Mouse (Mus musculus): Measurements from ENCODE around the gene Ubb. TPM values are rescaled to one million over a fixed set of nuclear protein-coding genes. Genes with fewer than 3 reads are reported as not detected.

The Ubb gene
- polyA plus RNA-seq, 1 experiment, result 1,739 TPM

DNA sequence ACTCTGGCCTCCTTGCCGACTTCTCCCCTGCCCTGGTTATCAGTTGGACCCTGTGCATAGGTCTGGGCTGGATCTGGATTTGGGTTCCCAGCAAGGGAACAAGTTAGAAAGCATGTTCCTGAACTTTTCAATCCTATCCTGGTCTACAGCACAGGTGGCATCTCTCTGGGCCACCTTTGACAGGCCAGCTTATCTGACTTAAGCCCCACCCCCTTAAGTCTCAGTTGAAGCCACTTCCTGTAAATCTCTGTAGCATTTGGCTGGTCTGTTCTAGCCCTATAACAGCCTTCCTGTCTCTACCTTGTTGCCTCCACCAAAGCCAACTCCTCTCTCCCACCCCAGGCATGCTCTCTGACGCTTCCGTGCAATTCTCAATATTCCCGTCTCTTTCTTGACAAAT is 47.6 kb downstream of the Ubb start:
- H3K4me1 ChIP-seq (ENCODE audit: control insufficient read depth, insufficient read depth, low read length), result no peaks in the 10 kb centered on the region
- H3K4me3 ChIP-seq (replicated peaks; ENCODE audit: extremely low read depth, low read depth, low read length), result no peak overlapping the region
- no peak for DNase-seq
- 47% methylated on average over 4 of the region's 4 CpGs for WGBS
- TF ChIP-seq POLR2A (IDR thresholded peaks at IDR 0.05; ENCODE audit: borderline replicate concordance, extremely low read depth, low read depth, low read length) (no peak), CTCF (IDR thresholded peaks at IDR 0.05; ENCODE audit: insufficient read depth, low read length) (no peak)

GRCm38 (mm10) chr11:62601732-62602618 is 51.0 kb downstream of the Ubb start:
- DNase-seq, result no peak
- Histone ChIP-seq H3K4me1 (ENCODE audit: control insufficient read depth, insufficient read depth, low read length) (no peaks in the 10 kb centered on the region; the same call in 1 of the 2 replicates), H3K4me3 (replicated peaks; ENCODE audit: extremely low read depth, low read depth, low read length) (peak overlapping the region; percentile 58)
- TF ChIP-seq CTCF (IDR thresholded peaks at IDR 0.05; ENCODE audit: insufficient read depth, low read length) (no peak), POLR2A (IDR thresholded peaks at IDR 0.05; ENCODE audit: borderline replicate concordance, extremely low read depth, low read depth, low read length) (no peak)
- 11% methylated on average over 17 of the region's 17 CpGs for WGBS

Other genes with a start within 250 kb of the Ubb start
- 4.5 and 5.3 TPM in 2 replicates for gene Pigl, start 92.7 kb upstream of the Ubb start, polyA plus RNA-seq (2012; rRNA removed)
- gene Ncor1, start 92.6 kb upstream of the Ubb start, polyA plus RNA-seq (2012; rRNA removed), result 80.7 and 92.5 TPM in 2 replicates
- gene Cenpv, start 11.9 kb upstream of the Ubb start, polyA plus RNA-seq (2012; rRNA removed), result 14.4 and 14.8 TPM in 2 replicates
- 19.6 and 21.8 TPM in 2 replicates for gene Trpv2, start 23.3 kb downstream of the Ubb start, polyA plus RNA-seq (2012; rRNA removed)
- gene Lrrc75a, start 97.4 kb downstream of the Ubb start, polyA plus RNA-seq (2012; rRNA removed), result 25.8 and 29.0 TPM in 2 replicates
- 38.6 and 38.8 TPM in 2 replicates for gene Mmgt2, start 97.5 kb downstream of the Ubb start, polyA plus RNA-seq (2012; rRNA removed)
- gene Zfp287, start 180.7 kb downstream of the Ubb start, polyA plus RNA-seq (2012; rRNA removed), result 2.8 and 3.9 TPM in 2 replicates
- not detected in 2 replicates for gene Gm10428, start 201.9 kb downstream of the Ubb start, polyA plus RNA-seq (2012; rRNA removed)
- 0.54 and 1.1 TPM in 2 replicates for gene Zfp286, start 238.3 kb downstream of the Ubb start, polyA plus RNA-seq (2012; rRNA removed)